Mouse (Mus musculus): Measurements from ENCODE around the gene Ankrd37. TPM values are rescaled to one million over a fixed set of nuclear protein-coding genes. Genes with fewer than 3 reads are reported as not detected.

The Ankrd37 gene
- total RNA-seq, 2 experiments from 2014 or later: 0.60 to 0.82 TPM

GRCm38 (mm10) chr8:45975126-45975836, 30.2 kb downstream of the Ankrd37 start, which contains the start of the genes 1700029J07Rik and Ufsp2:
Gene 1700029J07Rik, minus strand, starts transcription at chr8:45975252.
Gene Ufsp2, plus strand, starts transcription at chr8:45975528.
- DNase-seq: peak; percentile 97

GRCm38 (mm10) chr8:45973988-45974505, 31.5 kb downstream of the Ankrd37 start:
- DNase-seq: no peak

GRCm38 (mm10) chr8:45970894-45971293, 34.6 kb downstream of the Ankrd37 start:
- DNase-seq: no peak

- DNase-seq: no peak
Measured at GRCm38 (mm10) chr8:45950622-45951021, 54.9 kb downstream of the Ankrd37 start.

Other genes starting within 250 kb of the Ankrd37 start
- 1 to 10 TPM; 1.2 to 1.9 TPM for gene Pdlim3, start 120.2 kb downstream of the Ankrd37 start, total RNA-seq (2021)
- not detected for gene Ccdc110, start 71.1 kb downstream of the Ankrd37 start, total RNA-seq (2021)
- gene 1700029J07Rik, start 30.5 kb downstream of the Ankrd37 start, total RNA-seq (2021): 1 to 10 TPM; 1.7 to 2.8 TPM
- 10 to 100 TPM; 47.5 to 64.7 TPM for gene Ufsp2, start 30.2 kb downstream of the Ankrd37 start, total RNA-seq (2021)
- under 1 TPM in 1 of 2 experiments, not detected in 1; 0.26 TPM for gene Lrp2bp, start 6.4 kb downstream of the Ankrd37 start, total RNA-seq (2021)
- gene Cfap97, start 146.1 kb upstream of the Ankrd37 start, total RNA-seq (2021): 10 to 100 TPM; 16.3 to 22.1 TPM
- 10 to 100 TPM; 17.7 to 18.2 TPM for gene Snx25, start 146.5 kb upstream of the Ankrd37 start, total RNA-seq (2021)
- gene Slc25a4, start 205.6 kb upstream of the Ankrd37 start, total RNA-seq (2021): 100 to 1,000 TPM; 173 to 193 TPM

Data from adrenal gland, postnatal 36 days (tissue).